Mouse (Mus musculus) limb, embryonic 14.5 days (tissue): Measurements from ENCODE around the gene Zfp30. TPM values are rescaled to one million over a fixed set of nuclear protein-coding genes. Genes with fewer than 3 reads are reported as not detected.
A peak's percentile ranks its signal among the peaks of the same experiment; 100 is the strongest.

ENCODE experiments used
- ATAC-seq: fragments of 200-750 bp; cut with Nextera tagmentation; 2 replicates; pipeline ENCODE4 v1.8.0; 2017; ENCODE audit warnings: low read depth, moderate number of reproducible peaks, moderate TSS enrichment; ENCODE audit not compliant: low FRiP score
- DNase-seq: peaks from one replicate; pipeline ENCODE4 v3.0.0-alpha.2; 2015; ENCODE audit warnings: low spot score
- H3K27ac ChIP-seq: fragments of 300-500 bp; sonication (generic); replicated peaks from 2 replicates; pipeline ENCODE4 v1.5.1; 2014; ENCODE audit warnings: low read depth, mild to moderate bottlenecking, low read length, moderate library complexity, mixed read lengths
- H3K27me3 ChIP-seq: fragments of 300-500 bp; sonication (generic); 2 replicates; pipeline ENCODE4 v1.6.1; 2014; ENCODE audit warnings: low read length, mixed read lengths; ENCODE audit not compliant: control insufficient read depth, insufficient read depth
- H3K36me3 ChIP-seq: fragments of 300-500 bp; sonication (generic); 2 replicates; pipeline ENCODE4 v1.6.1; 2014; ENCODE audit warnings: mild to moderate bottlenecking, low read length, moderate library complexity, mixed read lengths; ENCODE audit not compliant: control insufficient read depth, insufficient read depth
- H3K4me1 ChIP-seq: fragments of 300-500 bp; sonication (generic); 2 replicates; pipeline ENCODE4 v1.6.1; 2014; ENCODE audit warnings: antibody characterized with exemption, low read length, mixed read lengths; ENCODE audit not compliant: control insufficient read depth, insufficient read depth
- H3K4me2 ChIP-seq: fragments of 300-500 bp; sonication (generic); replicated peaks from 2 replicates; pipeline ENCODE4 v1.6.1; 2014; ENCODE audit warnings: low read depth, mild to moderate bottlenecking, low read length, moderate library complexity; ENCODE audit not compliant: severe bottlenecking
- H3K4me3 ChIP-seq: fragments of 300-500 bp; sonication (generic); replicated peaks from 2 replicates; pipeline ENCODE4 v1.5.1; 2014; ENCODE audit warnings: low read length
- H3K9ac ChIP-seq: fragments of 300-500 bp; sonication (generic); 2 replicates; pipeline ENCODE4 v1.6.1; 2014; ENCODE audit warnings: mild to moderate bottlenecking, low read depth, low read length, moderate library complexity; ENCODE audit not compliant: severe bottlenecking
- H3K9me3 ChIP-seq: fragments of 300-500 bp; sonication (generic); 2 replicates; pipeline ENCODE4 v1.6.1; 2016; ENCODE audit warnings: low read length; ENCODE audit not compliant: control insufficient read depth
- POLR2A ChIP-seq: fragments of 200-500 bp; IDR thresholded peaks from 2 replicates; pipeline ENCODE4 v1.8.0; 2012; ENCODE audit warnings: inconsistent platforms, mild to moderate bottlenecking, moderate library complexity, borderline replicate concordance; ENCODE audit not compliant: insufficient read depth, insufficient read length; ENCODE audit errors: extremely low read depth
- WGBS: fragments of 180-500 bp; shearing (Covaris S2); extraction: QIAGEN DNeasy Blood & Tissue Kit; methylation state at CpG from one replicate; pipeline ENCODE4 v1.1.7; 2014; 5-methylcytosine and 5-hydroxymethylcytosine counted together
- polyA plus RNA-seq, 2 experiments: library from polyadenylated mRNA; depleted of rRNA in 1 of 2; stranded (reverse) in 1 of 2; unstranded in 1 of 2; fragments of >200 nt; fragmentation: Nextera tagmentation in 1 of 2; extraction: Ambion mirVana in 1 of 2; gene quantifications; 2 replicates each; pipeline versions ENCODE4 v1.2.1 to v1.2.3; 2012 to 2014

Zfp30 gene
- polyA plus RNA-seq, 2 experiments, result 8.7 to 11.4 TPM

DNA sequence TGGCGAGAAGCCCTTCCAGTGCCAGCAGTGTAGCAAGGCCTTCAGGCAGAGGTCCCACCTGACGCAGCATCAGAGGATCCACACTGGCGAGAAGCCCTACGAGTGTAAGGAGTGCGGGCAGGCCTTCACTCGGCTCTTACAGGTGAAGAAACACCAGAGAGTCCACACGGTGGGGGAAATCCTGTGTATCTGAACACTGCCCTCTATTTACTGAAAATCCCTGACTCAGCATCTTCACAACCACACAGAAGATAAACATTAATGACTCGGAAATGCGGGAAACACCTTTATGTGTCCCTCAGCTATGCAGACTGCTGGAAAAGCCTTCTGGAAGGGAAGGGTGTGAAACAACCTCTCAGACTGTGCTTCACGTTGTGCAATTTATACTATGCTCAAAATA lies 6.4 kb upstream of the Zfp30 start:
- H3K27me3 ChIP-seq, result no peaks in the 10 kb centered on the region
- H3K9me3 ChIP-seq, result no peaks in the 10 kb centered on the region
- H3K27ac ChIP-seq, result no peak overlapping the region
- H3K4me2 ChIP-seq, result no peak overlapping the region
- peaks cover 80% of the 10 kb centered on the region for H3K36me3 ChIP-seq
- ATAC-seq, result no peak
- no peak for TF ChIP-seq POLR2A
- WGBS, result 96% methylated on average over 10 of the region's 10 CpGs
- no peak overlapping the region for H3K4me3 ChIP-seq
- H3K4me1 ChIP-seq, result no peaks in the 10 kb centered on the region
- H3K9ac ChIP-seq, result no peak overlapping the region
- no peak for DNase-seq

DNA sequence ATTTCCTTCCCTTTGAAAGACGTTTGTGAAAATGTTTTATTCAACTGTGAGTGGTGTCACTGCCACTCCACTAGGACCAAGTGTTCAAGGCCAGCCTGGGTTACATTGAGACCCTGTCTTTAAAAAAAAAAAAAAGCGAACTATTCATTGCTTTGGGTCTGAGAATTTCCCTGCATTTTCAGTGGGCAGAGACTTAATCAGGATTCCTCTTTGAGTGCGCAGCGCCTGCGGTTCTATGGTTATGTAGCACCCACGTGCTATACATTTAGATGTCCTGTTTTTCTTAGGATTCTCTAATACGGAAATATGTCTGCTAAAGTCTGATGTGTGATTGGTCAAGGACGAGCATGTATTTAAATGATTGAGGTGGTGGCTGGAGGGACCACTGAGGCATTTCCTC lies 1.2 kb downstream of the Zfp30 start:
- Histone ChIP-seq H3K27ac (no peak overlapping the region), H3K4me2 (peak overlapping the region; percentile 67), H3K9ac (peak overlapping the region; percentile 79), H3K4me1 (peaks cover 5% of the 10 kb centered on the region; the same call in 1 of the 2 replicates), H3K9me3 (no peaks in the 10 kb centered on the region), H3K4me3 (peak overlapping the region; percentile 71), H3K36me3 (peaks cover 32% of the 10 kb centered on the region), H3K27me3 (no peaks in the 10 kb centered on the region)
- ATAC-seq (no peak), DNase-seq (no peak)
- WGBS, result 60% methylated on average over 8 of the region's 8 CpGs
- no peak for TF ChIP-seq POLR2A

DNA sequence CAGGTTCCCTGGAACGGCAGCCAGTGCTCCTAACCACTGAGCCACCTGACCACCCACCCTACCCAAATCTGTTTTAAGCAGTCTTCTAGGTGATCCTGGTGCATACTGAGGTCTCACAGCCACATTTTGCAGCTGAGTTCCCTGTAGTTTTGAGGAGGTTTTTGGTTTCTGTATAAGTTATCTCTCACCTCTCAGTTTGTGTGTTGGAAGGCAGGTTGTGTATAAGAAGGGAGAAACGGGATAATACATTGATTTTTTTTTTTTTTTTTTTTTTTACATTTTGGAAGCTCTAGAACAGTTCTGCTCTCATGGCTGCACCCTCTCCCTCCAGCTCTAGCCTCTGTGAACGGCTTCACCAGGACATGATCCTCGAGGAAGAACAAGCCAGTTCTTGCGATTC lies 2.1 kb downstream of the Zfp30 start:
- Histone ChIP-seq H3K9me3 (no peaks in the 10 kb centered on the region), H3K4me1 (peaks cover 5% of the 10 kb centered on the region; the same call in 1 of the 2 replicates), H3K27ac (no peak overlapping the region), H3K9ac (peak overlapping the region; percentile 38), H3K27me3 (no peaks in the 10 kb centered on the region), H3K4me3 (peak overlapping the region; percentile 71), H3K36me3 (peaks cover 36% of the 10 kb centered on the region), H3K4me2 (peak overlapping the region; percentile 67)
- ATAC-seq, result no peak
- 78% methylated on average over 5 of the region's 5 CpGs for WGBS
- DNase-seq, result no peak
- no peak for TF ChIP-seq POLR2A

DNA sequence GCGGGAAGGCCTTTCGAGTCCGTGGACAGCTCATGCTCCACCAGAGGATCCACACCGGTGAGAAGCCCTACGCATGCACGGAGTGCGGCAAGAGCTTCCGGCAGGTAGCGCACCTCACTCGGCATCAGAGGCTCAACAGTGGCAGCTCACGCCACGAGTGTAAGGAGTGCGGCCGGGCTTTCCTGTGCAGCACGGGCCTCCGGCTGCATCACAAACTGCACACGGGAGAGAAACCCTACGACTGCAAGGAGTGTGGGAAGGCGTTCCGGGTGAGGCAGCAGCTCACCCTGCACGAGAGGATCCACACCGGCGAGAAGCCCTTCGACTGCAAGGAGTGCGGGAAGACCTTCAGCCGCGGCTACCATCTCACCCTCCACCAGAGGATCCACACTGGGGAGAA lies 9.1 kb downstream of the Zfp30 start:
- no peak for ATAC-seq
- Histone ChIP-seq H3K27me3 (no peaks in the 10 kb centered on the region; the same call in 1 of the 2 replicates), H3K4me3 (no peak overlapping the region), H3K9ac (no peak overlapping the region), H3K27ac (no peak overlapping the region), H3K4me2 (no peak overlapping the region), H3K9me3 (peaks cover 9% of the 10 kb centered on the region; the same call in 1 of the 2 replicates), H3K36me3 (peaks cover 53% of the 10 kb centered on the region), H3K4me1 (no peaks in the 10 kb centered on the region)
- 39% methylated on average over 27 of the region's 27 CpGs for WGBS
- no peak for TF ChIP-seq POLR2A
- DNase-seq, result no peak

DNA sequence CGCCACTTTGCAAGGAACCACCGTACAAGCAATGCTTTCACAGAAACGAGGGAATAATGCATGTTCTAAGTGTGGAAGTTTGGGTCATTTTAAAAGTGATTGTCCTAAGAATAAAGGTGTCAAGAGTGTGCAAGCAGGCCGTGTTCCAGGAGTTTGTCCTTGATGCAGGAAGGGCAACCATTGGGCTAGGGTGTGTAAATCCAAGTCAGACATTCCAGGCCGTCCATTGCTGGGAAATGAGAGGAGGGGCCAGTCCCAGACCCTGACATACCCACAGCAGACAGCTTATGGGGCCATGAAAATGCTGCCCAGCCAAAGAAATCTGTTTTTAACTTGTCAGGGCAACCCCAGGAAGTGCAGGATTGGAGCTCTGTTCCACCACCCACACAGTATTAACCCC lies 23.2 kb downstream of the Zfp30 start:
- Histone ChIP-seq H3K9me3 (no peaks in the 10 kb centered on the region), H3K9ac (no peak overlapping the region), H3K4me2 (no peak overlapping the region), H3K4me1 (no peaks in the 10 kb centered on the region), H3K27me3 (no peaks in the 10 kb centered on the region), H3K36me3 (no peaks in the 10 kb centered on the region), H3K27ac (no peak overlapping the region), H3K4me3 (no peak overlapping the region)
- 77% methylated on average over 5 of the region's 5 CpGs for WGBS
- no peak for TF ChIP-seq POLR2A
- ATAC-seq (no peak), DNase-seq (no peak)

DNA sequence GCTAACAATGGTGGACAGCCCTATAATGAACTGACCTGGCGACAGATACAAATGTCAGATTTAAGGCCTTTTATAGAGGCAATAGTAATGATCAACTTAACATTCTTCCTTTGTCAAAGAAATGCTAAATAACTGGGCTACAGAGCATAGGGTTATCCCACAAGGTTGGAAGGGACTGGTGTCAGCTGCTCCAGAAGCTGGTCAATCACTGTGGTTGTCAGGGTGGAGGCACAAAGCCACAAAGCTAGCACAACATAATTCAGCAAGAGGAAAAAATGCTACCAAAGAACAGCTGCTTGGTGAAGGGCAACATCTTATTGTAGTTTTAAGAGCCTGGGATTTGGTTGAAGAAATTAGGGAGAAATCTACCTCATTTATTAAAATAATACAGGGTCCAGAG lies 28.4 kb downstream of the Zfp30 start:
- Histone ChIP-seq H3K27me3 (no peaks in the 10 kb centered on the region), H3K27ac (no peak overlapping the region), H3K4me2 (no peak overlapping the region), H3K36me3 (no peaks in the 10 kb centered on the region), H3K4me3 (no peak overlapping the region), H3K9me3 (no peaks in the 10 kb centered on the region), H3K9ac (no peak overlapping the region), H3K4me1 (peaks cover 10% of the 10 kb centered on the region)
- no peak for ATAC-seq
- TF ChIP-seq POLR2A, result no peak
- no peak for DNase-seq
- 97% methylated on average over 1 of the region's 1 CpGs for whole genome bisulfite sequencing
